Mouse (Mus musculus) limb, embryonic 12.5 days (tissue): ENCODE data around the gene Gtsf1l. TPM values are rescaled to one million over a fixed set of nuclear protein-coding genes. Genes with fewer than 3 reads are reported as not detected.

Experiments
- ATAC-seq: fragments of 200-750 bp; cut with Nextera tagmentation; 2 replicates; pipeline ENCODE4 v1.8.0; 2017; ENCODE audit warnings: low read depth, moderate TSS enrichment; ENCODE audit not compliant: insufficient number of reproducible peaks, insufficient read depth, low FRiP score, low TSS enrichment
- H3K27ac ChIP-seq: fragments of 300-500 bp; sonication (generic); 2 replicates; pipeline ENCODE4 v1.5.1; 2016; ENCODE audit warnings: mild to moderate bottlenecking, moderate library complexity
- H3K27me3 ChIP-seq: fragments of 300-500 bp; sonication (generic); 2 replicates; pipeline ENCODE4 v1.6.1; 2016; ENCODE audit warnings: mild to moderate bottlenecking, moderate library complexity
- H3K36me3 ChIP-seq: fragments of 300-500 bp; sonication (generic); 2 replicates; pipeline ENCODE4 v1.6.1; 2016; ENCODE audit warnings: mild to moderate bottlenecking, moderate library complexity
- H3K4me1 ChIP-seq: fragments of 300-500 bp; sonication (generic); replicated peaks from 2 replicates; pipeline ENCODE4 v1.6.1; 2016
- H3K4me2 ChIP-seq: fragments of 300-500 bp; sonication (generic); 2 replicates; pipeline ENCODE4 v1.6.1; 2016; ENCODE audit warnings: mild to moderate bottlenecking, moderate library complexity
- H3K4me3 ChIP-seq: fragments of 300-500 bp; sonication (generic); replicated peaks from 2 replicates; pipeline ENCODE4 v1.5.1; 2016; ENCODE audit warnings: mild to moderate bottlenecking
- H3K9ac ChIP-seq: fragments of 300-500 bp; sonication (generic); replicated peaks from 2 replicates; pipeline ENCODE4 v1.6.1; 2016; ENCODE audit warnings: mild to moderate bottlenecking, moderate library complexity
- H3K9me3 ChIP-seq: fragments of 300-500 bp; sonication (generic); 2 replicates; pipeline ENCODE4 v1.6.1; 2016; ENCODE audit warnings: mild to moderate bottlenecking, moderate library complexity
- WGBS: fragments of 180-500 bp; shearing (Covaris S2); methylation state at CpG from one replicate; pipeline ENCODE4 v1.1.7; 2016; 5-methylcytosine and 5-hydroxymethylcytosine counted together
- polyA plus RNA-seq: library from polyadenylated mRNA; unstranded; fragments of >200 nt; fragmentation: Nextera tagmentation; extraction: Ambion mirVana; gene quantifications from 2 replicates; pipeline ENCODE4 v1.2.1, GENCODE M21; 2016

The Gtsf1l gene
- polyA plus RNA-seq, 1 experiment from 2014 or later, result not detected

DNA sequence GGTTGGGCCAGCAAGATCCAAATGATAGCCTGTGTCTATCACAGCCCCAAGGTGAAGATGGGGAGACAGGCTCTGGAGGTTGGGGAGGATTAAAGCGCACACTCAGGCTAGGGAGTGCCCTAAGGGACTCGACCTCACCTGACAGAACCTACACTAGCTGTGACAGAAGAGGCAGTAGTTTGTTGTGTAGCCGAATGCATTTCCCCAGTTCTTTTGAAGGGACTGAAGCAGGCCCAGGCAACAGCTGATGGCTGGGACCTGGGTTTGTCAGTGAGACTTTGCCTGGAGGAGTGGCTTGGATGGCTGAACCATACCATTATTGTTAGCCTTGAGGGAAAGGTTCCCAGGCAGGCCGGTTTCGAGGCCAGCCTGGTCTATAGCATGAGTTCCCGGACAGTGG is 2.6 kb downstream of the Gtsf1l start:
- ATAC-seq, result no peak
- Histone ChIP-seq H3K27me3 (no peaks in the 10 kb centered on the region), H3K9ac (no peak overlapping the region), H3K36me3 (peaks cover 18% of the 10 kb centered on the region), H3K4me3 (no peak overlapping the region), H3K4me1 (no peaks in the 10 kb centered on the region), H3K27ac (no peak overlapping the region), H3K4me2 (no peak overlapping the region), H3K9me3 (no peaks in the 10 kb centered on the region)
- 86% methylated on average over 6 of the region's 6 CpGs for WGBS

DNA sequence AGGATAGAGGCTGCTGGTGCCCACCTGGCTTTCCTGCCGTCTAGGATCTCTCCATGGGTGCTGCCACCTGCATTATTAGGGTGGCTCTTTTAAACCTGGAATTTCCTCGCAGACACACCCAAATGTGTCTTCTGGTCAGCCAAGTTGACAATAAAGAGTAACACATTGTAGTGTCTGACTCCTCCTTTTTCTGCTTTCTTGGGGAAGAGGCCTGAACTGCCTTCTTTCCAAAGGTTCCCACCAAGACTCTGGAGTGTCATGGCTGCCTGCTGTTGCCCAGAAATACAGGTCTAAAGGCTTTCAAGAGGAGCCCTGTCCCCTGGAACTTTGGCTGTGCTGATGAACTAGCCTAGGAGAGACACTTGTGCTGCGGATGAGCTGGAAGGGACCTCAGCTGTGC is 3.1 kb downstream of the Gtsf1l start:
- no peaks in the 10 kb centered on the region for H3K4me1 ChIP-seq
- ATAC-seq, result no peak
- H3K27ac ChIP-seq, result no peak overlapping the region
- no peaks in the 10 kb centered on the region for H3K27me3 ChIP-seq
- 95% methylated on average over 3 of the region's 3 CpGs for WGBS
- peaks cover 22% of the 10 kb centered on the region for H3K36me3 ChIP-seq
- H3K4me2 ChIP-seq, result no peak overlapping the region
- H3K9me3 ChIP-seq, result no peaks in the 10 kb centered on the region
- no peak overlapping the region for H3K4me3 ChIP-seq
- no peak overlapping the region for H3K9ac ChIP-seq

DNA sequence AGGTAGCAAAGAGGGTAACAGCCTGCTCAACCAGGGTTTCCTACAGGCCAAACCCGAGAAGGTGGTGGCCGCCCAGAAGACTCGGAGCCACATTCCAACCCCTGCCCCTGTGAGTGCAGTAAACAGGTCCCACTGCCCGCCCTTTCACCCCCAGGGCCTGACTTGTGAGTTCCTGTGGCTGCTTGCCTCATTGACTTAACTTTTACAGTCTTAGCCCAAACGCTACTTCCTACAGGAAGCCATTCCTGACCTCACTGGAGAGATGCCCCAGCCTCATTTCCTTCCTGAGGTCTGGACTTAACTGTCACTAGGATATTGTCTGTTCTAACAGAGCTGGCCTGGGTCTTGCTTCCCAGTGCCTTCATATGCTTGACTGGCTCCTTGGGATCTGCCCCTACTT is 5.1 kb downstream of the Gtsf1l start:
- 57% methylated on average over 5 of the region's 5 CpGs for WGBS
- H3K36me3 ChIP-seq, result peaks cover 39% of the 10 kb centered on the region

DNA sequence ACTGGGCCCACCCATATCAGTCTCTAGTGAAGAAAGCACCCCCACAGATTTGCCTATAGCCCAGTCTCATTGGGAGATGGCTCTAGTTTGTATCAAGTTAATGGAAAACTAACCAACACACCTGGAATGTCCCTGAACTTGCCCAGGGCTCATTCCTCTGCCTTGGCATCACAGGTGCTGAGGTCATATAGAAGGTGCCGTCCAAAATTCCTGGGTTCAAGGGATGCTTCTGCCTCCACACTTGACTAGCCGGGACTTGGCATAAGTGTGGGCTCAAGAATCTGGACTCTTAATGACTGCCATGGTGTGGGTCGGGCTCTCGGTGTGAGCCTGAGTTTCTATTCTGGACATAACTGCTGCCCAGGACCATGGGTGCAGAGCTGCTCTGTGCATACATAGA is 8.6 kb downstream of the Gtsf1l start:
- Histone ChIP-seq H3K9me3 (no peaks in the 10 kb centered on the region), H3K36me3 (peaks cover 65% of the 10 kb centered on the region), H3K27ac (no peak overlapping the region), H3K4me3 (no peak overlapping the region), H3K9ac (no peak overlapping the region), H3K4me1 (no peaks in the 10 kb centered on the region), H3K4me2 (no peak overlapping the region), H3K27me3 (no peaks in the 10 kb centered on the region)
- no peak for ATAC-seq
- 97% methylated on average over 4 of the region's 4 CpGs for WGBS

More for the DNA sequence above, 5.1 kb downstream of the Gtsf1l start:
- Histone ChIP-seq H3K27ac (no peak overlapping the region), H3K27me3 (no peaks in the 10 kb centered on the region), H3K4me1 (no peaks in the 10 kb centered on the region), H3K4me3 (no peak overlapping the region), H3K9ac (no peak overlapping the region), H3K9me3 (no peaks in the 10 kb centered on the region), H3K4me2 (no peak overlapping the region)
- ATAC-seq, result no peak

DNA sequence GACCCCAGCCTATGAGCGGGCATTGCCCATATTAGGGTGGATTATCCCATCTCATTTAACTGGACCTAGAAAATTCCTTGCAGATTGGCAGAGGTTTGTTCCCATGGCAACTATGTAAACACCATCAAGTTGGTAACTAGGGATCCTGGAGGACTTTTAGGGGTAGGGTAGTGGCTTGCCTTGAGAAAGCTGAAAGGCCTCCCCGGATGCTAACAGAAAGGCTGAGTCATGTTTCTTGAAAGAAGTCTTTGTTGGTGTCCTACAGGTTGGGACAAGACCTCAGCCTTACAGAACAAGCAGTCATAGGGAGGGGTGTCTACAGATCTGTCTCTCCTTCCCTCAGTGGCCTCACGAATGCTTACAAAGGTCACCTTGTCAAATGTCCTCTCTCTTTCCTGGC is 12.4 kb downstream of the Gtsf1l start:
- Histone ChIP-seq H3K36me3 (peaks cover 76% of the 10 kb centered on the region), H3K4me1 (no peaks in the 10 kb centered on the region), H3K27me3 (no peaks in the 10 kb centered on the region), H3K4me3 (no peak overlapping the region), H3K4me2 (no peak overlapping the region), H3K9ac (no peak overlapping the region), H3K9me3 (no peaks in the 10 kb centered on the region), H3K27ac (no peak overlapping the region)
- 86% methylated on average over 3 of the region's 3 CpGs for WGBS
- no peak for ATAC-seq

DNA sequence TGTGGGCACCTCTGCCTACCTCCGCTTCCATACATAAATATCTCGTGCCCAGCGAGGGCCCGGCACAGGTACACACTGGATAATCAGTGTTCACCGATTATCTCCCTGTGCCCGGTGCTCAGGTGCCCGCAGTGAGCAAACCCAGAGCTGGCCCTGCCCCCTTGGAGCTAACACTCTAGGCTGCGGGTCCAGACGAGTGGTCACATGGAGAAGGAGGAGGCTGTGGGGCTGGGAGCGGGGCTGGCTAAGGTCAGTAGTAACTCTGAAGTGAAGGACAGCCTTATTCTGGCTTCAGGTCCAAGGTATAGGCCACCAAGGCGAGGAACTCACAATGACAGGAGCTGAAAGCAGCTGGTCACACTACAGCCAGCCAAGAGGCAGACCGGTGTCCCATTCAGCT is 12.8 kb downstream of the Gtsf1l start:
- no peaks in the 10 kb centered on the region for H3K4me1 ChIP-seq
- no peak overlapping the region for H3K27ac ChIP-seq
- H3K9ac ChIP-seq, result no peak overlapping the region
- no peak for ATAC-seq
- no peak overlapping the region for H3K4me3 ChIP-seq
- 93% methylated on average over 12 of the region's 12 CpGs for WGBS
- no peaks in the 10 kb centered on the region for H3K9me3 ChIP-seq
- peaks cover 78% of the 10 kb centered on the region for H3K36me3 ChIP-seq
- H3K4me2 ChIP-seq, result no peak overlapping the region
- no peaks in the 10 kb centered on the region for H3K27me3 ChIP-seq

DNA sequence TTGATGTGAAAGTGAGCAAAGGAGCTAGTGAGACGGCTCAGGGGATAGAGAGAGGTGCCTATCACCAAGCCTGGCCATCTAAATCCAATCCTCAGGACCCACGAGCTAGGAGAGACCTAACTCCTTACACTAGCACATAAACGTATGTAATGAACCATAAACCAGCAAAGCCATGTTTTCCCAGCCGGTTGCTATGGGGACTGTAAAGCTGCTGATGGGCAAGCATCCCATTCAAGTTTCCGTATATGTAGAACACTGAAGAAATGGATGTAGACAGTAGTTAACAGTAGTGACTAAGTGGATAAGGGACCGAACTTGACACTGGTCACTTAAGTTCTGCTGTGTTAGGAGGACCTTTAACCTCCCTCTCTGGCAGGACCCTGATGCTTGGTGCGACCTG is 13.6 kb downstream of the Gtsf1l start:
- Histone ChIP-seq H3K4me2 (no peak overlapping the region), H3K27me3 (no peaks in the 10 kb centered on the region), H3K27ac (no peak overlapping the region), H3K4me1 (no peaks in the 10 kb centered on the region), H3K9me3 (no peaks in the 10 kb centered on the region), H3K4me3 (no peak overlapping the region), H3K9ac (no peak overlapping the region), H3K36me3 (peaks cover 73% of the 10 kb centered on the region)
- ATAC-seq, result no peak
- WGBS, result 83% methylated on average over 7 of the region's 7 CpGs

DNA sequence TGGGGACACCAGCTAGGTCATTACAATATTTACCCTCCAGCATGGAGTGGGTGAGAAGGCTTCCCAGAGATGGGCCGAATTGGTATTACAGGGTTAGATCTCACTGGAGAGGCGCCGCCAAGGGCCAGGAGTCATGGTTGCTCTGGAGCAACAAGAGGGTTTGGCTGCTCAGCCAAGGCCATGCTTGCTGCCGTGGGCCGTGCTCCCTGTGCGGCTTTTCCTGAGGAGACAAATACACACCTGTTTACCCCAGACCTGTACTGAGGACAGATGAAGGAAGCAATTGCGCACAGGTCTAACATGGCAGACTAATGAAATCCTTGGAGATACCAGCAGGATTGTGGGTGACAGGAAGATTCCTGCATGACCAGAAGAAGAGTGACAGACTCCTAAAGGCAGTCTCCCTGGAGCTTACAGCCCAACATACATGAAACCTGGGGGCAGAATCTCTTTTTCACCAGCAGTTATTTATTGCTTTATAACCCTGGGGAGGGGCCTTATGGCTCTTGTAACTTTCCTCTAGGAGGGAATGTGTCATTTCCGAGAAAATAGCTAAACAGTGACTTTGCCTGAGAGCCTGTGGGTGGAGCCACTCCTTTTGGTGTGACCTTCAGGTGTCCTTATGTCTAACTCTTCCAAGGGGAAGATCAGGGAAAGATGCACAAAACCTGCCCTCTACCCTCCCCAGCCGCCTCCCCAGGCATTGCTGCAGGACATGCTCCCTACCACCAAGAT is 14.5 kb downstream of the Gtsf1l start:
- Histone ChIP-seq H3K4me2 (no peak overlapping the region), H3K27ac (no peak overlapping the region), H3K27me3 (no peaks in the 10 kb centered on the region), H3K9me3 (no peaks in the 10 kb centered on the region), H3K36me3 (peaks cover 75% of the 10 kb centered on the region), H3K4me1 (no peaks in the 10 kb centered on the region), H3K9ac (no peak overlapping the region), H3K4me3 (no peak overlapping the region)
- 79% methylated on average over 9 of the region's 9 CpGs for WGBS
- ATAC-seq, result no peak

DNA sequence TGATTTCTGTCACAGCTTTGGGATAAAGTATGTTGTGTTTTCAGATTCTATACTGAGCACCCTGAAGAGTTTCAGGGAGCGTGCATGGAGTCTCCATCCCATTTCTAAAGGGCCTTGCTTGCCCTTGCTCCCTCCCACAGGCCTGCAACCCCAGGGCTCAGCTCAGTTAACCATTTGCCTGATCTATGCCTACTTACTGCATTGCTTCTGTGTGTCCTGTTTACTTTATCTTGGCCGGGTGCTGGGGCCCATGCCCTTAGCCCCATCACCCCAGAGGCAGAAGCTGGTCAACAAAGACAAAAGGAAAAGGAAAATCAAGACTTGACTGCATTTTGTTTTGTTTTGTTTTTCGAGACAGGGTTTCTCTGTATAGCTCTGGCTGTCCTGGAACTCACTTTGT is 16.1 kb downstream of the Gtsf1l start:
- H3K27ac ChIP-seq, result no peak overlapping the region
- H3K36me3 ChIP-seq, result peaks cover 67% of the 10 kb centered on the region
- WGBS, result 75% methylated on average over 3 of the region's 3 CpGs

DNA sequence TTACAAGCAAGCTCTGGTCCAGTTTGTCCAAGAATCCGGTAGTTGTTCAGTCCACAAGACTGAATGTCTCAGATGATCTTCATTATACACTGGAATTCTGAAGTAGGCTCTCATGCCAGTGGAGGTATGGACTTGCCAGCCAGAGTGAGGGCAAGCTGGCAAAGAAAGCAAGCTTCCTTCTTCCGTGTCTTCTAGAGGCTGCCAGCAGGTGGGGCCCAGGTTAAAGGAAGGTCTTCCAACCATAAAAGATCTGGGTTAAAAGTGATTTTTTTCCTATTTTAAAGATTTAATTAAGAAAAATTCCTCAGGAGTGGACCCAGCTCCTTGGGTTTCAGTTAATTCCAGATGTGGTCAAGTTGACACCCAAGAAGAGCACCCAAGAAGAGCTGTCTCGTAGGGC is 17.4 kb downstream of the Gtsf1l start:
- Histone ChIP-seq H3K27me3 (no peaks in the 10 kb centered on the region), H3K4me1 (no peaks in the 10 kb centered on the region), H3K36me3 (peaks cover 69% of the 10 kb centered on the region), H3K4me2 (no peak overlapping the region), H3K27ac (no peak overlapping the region), H3K4me3 (no peak overlapping the region), H3K9ac (no peak overlapping the region), H3K9me3 (no peaks in the 10 kb centered on the region)
- 92% methylated on average over 3 of the region's 3 CpGs for WGBS
- no peak for ATAC-seq

More for the DNA sequence above, 16.1 kb downstream of the Gtsf1l start:
- no peaks in the 10 kb centered on the region for H3K27me3 ChIP-seq
- no peak for ATAC-seq
- H3K9me3 ChIP-seq, result no peaks in the 10 kb centered on the region
- H3K9ac ChIP-seq, result no peak overlapping the region
- H3K4me1 ChIP-seq, result no peaks in the 10 kb centered on the region
- H3K4me2 ChIP-seq, result no peak overlapping the region
- H3K4me3 ChIP-seq, result no peak overlapping the region

DNA sequence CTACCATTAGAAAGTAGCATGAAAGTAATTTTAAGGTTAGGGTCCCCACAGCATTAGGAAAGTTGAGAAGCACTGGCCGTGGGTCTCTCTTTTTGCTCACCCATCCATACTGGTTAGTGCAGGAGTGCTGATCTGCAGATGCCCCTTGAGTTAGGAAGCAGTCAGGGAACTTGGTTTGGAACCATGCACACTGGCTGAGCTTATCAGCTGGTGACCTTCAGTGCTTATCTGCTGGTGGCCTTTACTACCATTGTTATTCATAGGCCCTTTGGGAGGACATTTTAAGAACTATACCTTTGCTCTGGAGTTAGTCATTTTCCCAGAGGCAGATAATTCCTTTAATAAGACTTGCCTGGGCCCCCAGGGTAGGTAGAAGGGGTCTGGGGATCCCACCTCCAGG is 20.4 kb downstream of the Gtsf1l start:
- peaks cover 68% of the 10 kb centered on the region for H3K36me3 ChIP-seq
- 93% methylated on average over 1 of the region's 1 CpGs for WGBS
- H3K4me3 ChIP-seq, result no peak overlapping the region
- no peak for ATAC-seq
- no peaks in the 10 kb centered on the region for H3K4me1 ChIP-seq
- H3K27me3 ChIP-seq, result no peaks in the 10 kb centered on the region
- no peak overlapping the region for H3K27ac ChIP-seq
- no peak overlapping the region for H3K9ac ChIP-seq
- H3K9me3 ChIP-seq, result no peaks in the 10 kb centered on the region
- no peak overlapping the region for H3K4me2 ChIP-seq

DNA sequence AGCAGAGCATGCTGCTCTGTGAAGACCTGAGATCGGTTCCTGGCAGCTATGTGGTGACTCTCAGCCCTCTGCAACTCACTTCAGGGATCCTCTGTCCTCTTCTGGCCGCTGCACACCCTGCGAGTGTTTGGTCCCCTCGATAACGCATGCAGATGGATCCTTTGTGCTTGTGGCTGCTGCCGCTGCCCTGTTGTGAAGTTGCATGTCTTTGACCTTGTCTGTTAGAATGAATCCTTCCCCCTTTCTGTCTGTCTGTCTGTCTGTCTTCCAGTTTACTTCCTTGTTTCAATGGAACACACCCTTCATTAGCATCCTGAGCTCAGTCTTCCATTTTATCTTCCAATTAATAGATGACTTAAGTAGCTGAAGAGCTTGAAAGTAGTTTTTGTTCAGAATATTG is 21.3 kb downstream of the Gtsf1l start:
- H3K27me3 ChIP-seq, result no peaks in the 10 kb centered on the region
- WGBS, result 96% methylated on average over 6 of the region's 6 CpGs
- no peaks in the 10 kb centered on the region for H3K4me1 ChIP-seq
- no peak overlapping the region for H3K4me2 ChIP-seq
- H3K9ac ChIP-seq, result no peak overlapping the region
- H3K36me3 ChIP-seq, result peaks cover 64% of the 10 kb centered on the region
- no peak for ATAC-seq
- H3K4me3 ChIP-seq, result no peak overlapping the region
- no peaks in the 10 kb centered on the region for H3K9me3 ChIP-seq
- no peak overlapping the region for H3K27ac ChIP-seq
